Mouse (Mus musculus): Measurements from ENCODE around the gene Nccrp1.

- TF ChIP-seq EP300 (IDR thresholded peaks at IDR 0.05) (no peak), CTCF (IDR thresholded peaks at IDR 0.05) (no peak)
Measured at GRCm38 (mm10) chr7:28540526-28540925, 6.5 kb downstream of the Nccrp1 start, which contains the start of gene Sycn.

All from lung, postnatal 0 days (tissue).